Mouse (Mus musculus): ENCODE data around the gene Ang2. TPM values are rescaled to one million over a fixed set of nuclear protein-coding genes. Genes with fewer than 3 reads are reported as not detected.
"Not testable (repeated sequence)": the region's sequence is repeated elsewhere in the genome, so short reads cannot be mapped to it uniquely, and the experiment has no call there.

The Ang2 gene
- total RNA-seq (2021) = not detected
- long read RNA-seq, experiment 1 = 0 reads
- long read RNA-seq, experiment 2 = 0 reads

DNA sequence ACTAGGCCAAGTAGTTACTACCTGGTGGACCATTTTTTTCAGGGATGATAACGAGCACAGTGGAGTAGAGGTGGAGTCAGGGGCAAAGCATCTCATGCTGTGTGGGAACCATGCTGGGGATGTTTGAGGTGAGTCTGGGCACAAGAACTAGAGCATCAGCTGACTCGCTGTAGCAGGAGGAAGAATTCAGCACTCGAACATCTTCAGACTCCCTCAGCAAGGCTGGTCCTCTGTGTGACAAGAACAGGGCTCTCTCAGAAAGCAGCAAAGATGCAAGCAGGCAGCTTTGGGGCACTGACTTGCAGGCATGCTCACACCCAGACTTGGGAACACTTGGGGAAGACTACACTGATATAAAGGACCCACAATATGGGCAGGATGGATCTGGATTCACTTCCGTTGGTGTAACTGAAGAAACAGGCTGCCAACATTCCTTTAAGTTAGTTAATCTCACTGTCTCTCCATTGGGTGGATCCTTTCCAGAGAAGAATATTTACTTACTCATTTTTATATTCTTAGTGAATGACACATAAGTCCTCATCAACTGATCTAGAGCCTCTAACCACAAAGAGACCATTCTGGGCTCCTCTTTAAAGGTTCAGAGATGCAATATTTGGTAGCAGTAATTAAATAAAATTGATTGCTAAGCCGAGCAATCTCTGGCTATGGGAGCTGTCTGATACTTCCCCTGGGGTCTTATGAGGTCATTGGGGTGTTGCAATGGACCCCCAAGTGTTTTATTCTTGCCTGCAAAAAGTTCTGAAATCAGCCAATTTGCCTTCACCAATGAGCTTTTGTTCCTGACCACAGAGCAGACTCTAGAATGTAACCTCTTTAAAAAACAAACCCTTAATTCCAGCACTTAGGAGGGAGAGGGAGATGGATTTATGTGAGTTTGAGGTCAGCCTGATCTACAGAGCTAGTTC lies at the start of gene Ang2:
TSS of gene Ang2 (minus strand) at position 51 of the 926 bp plus-strand sequence.
- no peak for DNase-seq

DNA sequence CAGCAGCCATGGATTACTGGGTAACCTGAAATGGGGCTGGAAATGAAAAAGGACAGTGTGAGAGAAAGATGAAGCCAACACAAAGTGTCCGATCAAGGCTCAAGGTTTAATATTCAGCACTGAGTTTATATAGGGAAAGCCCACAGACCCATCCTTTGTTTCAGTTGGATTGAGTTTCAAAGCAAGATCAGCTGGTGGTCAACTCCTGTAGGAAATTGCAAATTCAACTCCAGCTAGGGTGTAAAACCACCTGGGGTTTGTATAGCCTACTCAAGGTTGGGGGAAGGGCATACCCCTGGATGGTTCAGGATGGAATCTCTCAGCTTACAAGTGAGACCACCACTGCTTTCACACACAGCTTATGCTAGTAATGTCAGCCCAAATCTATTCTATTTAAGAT lies 48.8 kb upstream of the Ang2 start:
- no peak for DNase-seq

- DNase-seq = peak; percentile 60
These were observed 42.0 kb upstream of the Ang2 start for GRCm38 (mm10) chr14:51240899-51241298.

- DNase-seq = not testable (repeated sequence)
These were observed 38.5 kb upstream of the Ang2 start for GRCm38 (mm10) chr14:51237488-51237887.

- not testable (repeated sequence) for DNase-seq
These were observed 30.7 kb upstream of the Ang2 start for GRCm38 (mm10) chr14:51229657-51230056.

DNA sequence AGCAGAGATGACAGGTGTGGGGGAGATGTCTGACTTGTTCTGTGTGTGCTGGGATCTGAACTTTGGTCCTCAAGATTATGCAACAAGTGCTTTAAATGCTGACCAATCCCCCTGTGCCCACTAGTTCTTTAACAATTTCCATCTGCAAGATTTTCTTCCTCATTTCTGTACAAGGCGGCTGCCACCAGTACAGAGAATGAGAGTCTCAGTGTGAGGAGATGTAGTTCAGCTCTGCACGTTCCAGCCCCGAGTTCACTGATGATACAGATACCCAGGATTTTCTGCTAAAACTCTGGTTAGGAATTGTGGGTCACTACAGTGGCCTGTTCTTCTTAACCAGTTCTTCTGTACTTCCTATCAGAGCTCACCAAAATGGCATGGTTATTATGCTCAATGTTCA lies 21.1 kb upstream of the Ang2 start:
- DNase-seq = not testable (repeated sequence)

DNA sequence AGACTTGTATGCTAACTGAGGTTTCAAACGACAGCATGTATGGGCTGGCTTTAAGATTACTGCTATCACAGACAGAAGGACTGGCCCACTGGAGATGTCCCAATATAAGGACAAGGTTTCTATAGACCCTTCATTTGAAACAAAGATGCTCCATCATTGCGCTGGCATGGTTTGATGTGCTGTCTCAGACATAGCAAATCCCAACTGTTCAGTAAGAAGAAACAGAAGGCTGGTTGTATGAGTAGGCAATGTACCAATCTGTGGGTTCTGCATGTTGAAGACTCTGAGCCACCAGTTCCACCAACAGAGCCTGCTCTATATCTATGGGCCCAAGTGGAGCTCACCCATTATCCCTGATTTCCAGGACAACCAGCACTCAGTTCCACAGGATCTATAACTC lies 4.2 kb upstream of the Ang2 start, which contains the start of gene Ear14:
TSS of gene Ear14 (plus strand) at position 277 of the 400 bp plus-strand sequence.
- DNase-seq = no peak

DNA sequence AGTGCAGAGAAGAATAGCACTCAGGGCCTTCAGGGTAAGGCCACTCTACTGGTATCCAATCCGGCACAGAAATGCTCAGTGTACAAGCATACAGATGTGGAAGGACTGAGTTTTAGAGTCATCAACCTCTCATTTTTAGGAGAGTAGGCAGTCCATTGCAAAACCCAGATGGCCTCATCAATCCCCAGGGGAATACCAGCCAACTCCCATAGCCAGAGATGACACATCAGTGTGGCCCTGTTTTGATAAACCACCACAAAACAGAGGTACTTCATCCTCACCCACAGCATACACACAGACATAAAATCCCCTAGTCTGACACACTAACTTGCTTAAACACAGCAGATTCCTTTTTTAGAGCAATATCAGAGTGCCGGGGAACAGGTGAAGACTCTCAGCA lies 1.5 kb upstream of the Ang2 start:
- no peak for DNase-seq

- DNase-seq = no peak
These were observed 1.1 kb upstream of the Ang2 start for GRCm38 (mm10) chr14:51200054-51200453.

- no peak for DNase-seq
These were observed 3.3 kb downstream of the Ang2 start for GRCm38 (mm10) chr14:51195681-51196080.

- DNase-seq = not testable (repeated sequence)
These were observed 17.9 kb downstream of the Ang2 start for GRCm38 (mm10) chr14:51181051-51181450.

- DNase-seq = no peak
These were observed 25.1 kb downstream of the Ang2 start for GRCm38 (mm10) chr14:51173843-51174242.

GRCm38 (mm10) chr14:51172947-51173346 lies 26.0 kb downstream of the Ang2 start:
- peak; percentile 2 for DNase-seq

GRCm38 (mm10) chr14:51172095-51172865 lies 26.7 kb downstream of the Ang2 start:
- DNase-seq = peak; percentile 51

- DNase-seq = no peak
These were observed 32.9 kb downstream of the Ang2 start for GRCm38 (mm10) chr14:51166068-51166467.

- no peak for DNase-seq
These were observed 33.5 kb downstream of the Ang2 start for GRCm38 (mm10) chr14:51165435-51165834.

GRCm38 (mm10) chr14:51163323-51163722 lies 35.6 kb downstream of the Ang2 start:
- not testable (repeated sequence) for DNase-seq

DNA sequence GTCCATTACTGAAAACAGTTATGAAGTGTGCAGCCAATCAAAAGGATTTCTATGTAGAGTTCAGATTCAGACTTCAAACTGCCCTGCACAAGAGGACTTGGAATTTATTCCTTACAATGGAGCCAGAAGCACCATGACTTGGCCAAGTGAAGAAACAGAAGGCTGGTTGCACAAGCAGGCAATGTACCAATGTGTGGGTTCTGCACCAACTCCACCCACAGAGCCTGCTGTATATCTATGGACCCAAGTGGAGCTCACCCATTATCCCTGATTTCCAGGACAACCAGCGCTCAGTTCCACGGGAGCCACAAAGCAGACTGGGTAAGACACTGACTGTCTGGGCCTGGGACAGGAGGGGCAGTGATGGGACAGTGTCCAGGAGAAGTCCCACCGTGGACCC lies 37.0 kb downstream of the Ang2 start, which contains the start of gene Rnase2b:
TSS of gene Rnase2b (plus strand) at position 285 of the 400 bp plus-strand sequence.
- DNase-seq = not testable (repeated sequence)

GRCm38 (mm10) chr14:51157072-51157471 lies 41.9 kb downstream of the Ang2 start:
- DNase-seq = no peak

GRCm38 (mm10) chr14:51156736-51157068 lies 42.2 kb downstream of the Ang2 start:
- DNase-seq = no peak

GRCm38 (mm10) chr14:51156056-51156735 lies 42.8 kb downstream of the Ang2 start:
- DNase-seq = no peak

GRCm38 (mm10) chr14:51152249-51152870 lies 46.6 kb downstream of the Ang2 start:
- DNase-seq = no peak
